Mouse (Mus musculus) liver, embryonic 14.5 days (tissue): Measurements from ENCODE around the gene Clp1. TPM values are rescaled to one million over a fixed set of nuclear protein-coding genes. Genes with fewer than 3 reads are reported as not detected.

Experiments used
- ATAC-seq: fragments of 200-750 bp; cut with Nextera tagmentation; 2 replicates; pipeline ENCODE4 v1.8.0; 2017; ENCODE audit warnings: moderate number of reproducible peaks, mild to moderate bottlenecking, moderate library complexity; ENCODE audit not compliant: insufficient read depth
- DNase-seq, 3 experiments: peaks; one replicate each; pipeline ENCODE4 v3.0.0-alpha.2; 2012 to 2013; ENCODE audit warnings: low read depth in 3 of 3, low spot score in 3 of 3
- H3K27ac ChIP-seq: fragments of 300-500 bp; sonication (generic); 2 replicates; pipeline ENCODE4 v1.5.1; 2014; ENCODE audit warnings: moderate library complexity, mild to moderate bottlenecking, control low read depth, inconsistent platforms
- H3K27me3 ChIP-seq: fragments of 300-500 bp; sonication (generic); 2 replicates; pipeline ENCODE4 v1.6.1; 2014; ENCODE audit warnings: mild to moderate bottlenecking, low read length, moderate library complexity; ENCODE audit not compliant: control insufficient read depth, insufficient read depth
- H3K36me3 ChIP-seq: fragments of 300-500 bp; sonication (generic); replicated peaks from 2 replicates; pipeline ENCODE4 v1.6.1; 2014; ENCODE audit warnings: low read depth; ENCODE audit not compliant: control insufficient read depth, insufficient read depth
- H3K4me1 ChIP-seq, 2 experiments: fragments of 200-500 bp in 1 of 2; fragments of 300-500 bp in 1 of 2; sonication (generic) in 1 of 2; replicated peaks; 2 replicates each; pipeline ENCODE4 v1.6.1; 2012 to 2014; ENCODE audit warnings: antibody characterized with exemption in 1 of 2, inconsistent platforms in 1 of 2, low read length in 1 of 2; ENCODE audit not compliant: control insufficient read depth in 2 of 2, insufficient read depth in 2 of 2
- H3K4me2 ChIP-seq: fragments of 300-500 bp; sonication (generic); 2 replicates; pipeline ENCODE4 v1.6.1; 2014; ENCODE audit warnings: low read depth, mild to moderate bottlenecking, control low read depth, moderate library complexity
- H3K4me3 ChIP-seq, 2 experiments: fragments of 200-500 bp in 1 of 2; fragments of 300-500 bp in 1 of 2; sonication (generic) in 1 of 2; 2 replicates each; pipeline ENCODE4 v1.5.1; 2012 to 2014; ENCODE audit warnings: low read depth in 2 of 2, low read length in 2 of 2, mild to moderate bottlenecking in 2 of 2, control low read depth in 1 of 2, inconsistent platforms in 1 of 2, moderate library complexity in 1 of 2; ENCODE audit not compliant: insufficient read depth in 1 of 2
- H3K9ac ChIP-seq: fragments of 300-500 bp; sonication (generic); replicated peaks from 2 replicates; pipeline ENCODE4 v1.6.1; 2014; ENCODE audit warnings: mild to moderate bottlenecking, control low read depth, moderate library complexity
- H3K9me3 ChIP-seq: fragments of 300-500 bp; sonication (generic); 2 replicates; pipeline ENCODE4 v1.6.1; 2016; ENCODE audit warnings: low read length, mixed read lengths; ENCODE audit not compliant: control insufficient read depth
- CTCF ChIP-seq: IDR thresholded peaks from 2 replicates; pipeline ENCODE4 v1.5.1; 2016; ENCODE audit warnings: antibody characterized with exemption, low read depth, control low read depth
- EP300 ChIP-seq: IDR thresholded peaks from 2 replicates; pipeline ENCODE4 v1.6.1; 2016; ENCODE audit warnings: antibody characterized with exemption, low read depth
- WGBS: fragments of 180-500 bp; shearing (Covaris S2); extraction: QIAGEN DNeasy Blood & Tissue Kit; methylation state at CpG from one replicate; pipeline ENCODE4 v1.1.7; 2014; ENCODE audit not compliant: insufficient replicate concordance; 5-methylcytosine and 5-hydroxymethylcytosine counted together
- polyA plus RNA-seq, 2 experiments: library from polyadenylated mRNA; depleted of rRNA in 1 of 2; stranded (reverse) in 1 of 2; unstranded in 1 of 2; fragments of >200 nt; fragmentation: Nextera tagmentation in 1 of 2; extraction: Ambion mirVana in 1 of 2; gene quantifications; 2 replicates each; pipeline versions ENCODE4 v1.2.1 to v1.2.3; 2012 to 2014

Gene Clp1
- polyA plus RNA-seq, 2 experiments = 27.5 to 50.9 TPM

DNA sequence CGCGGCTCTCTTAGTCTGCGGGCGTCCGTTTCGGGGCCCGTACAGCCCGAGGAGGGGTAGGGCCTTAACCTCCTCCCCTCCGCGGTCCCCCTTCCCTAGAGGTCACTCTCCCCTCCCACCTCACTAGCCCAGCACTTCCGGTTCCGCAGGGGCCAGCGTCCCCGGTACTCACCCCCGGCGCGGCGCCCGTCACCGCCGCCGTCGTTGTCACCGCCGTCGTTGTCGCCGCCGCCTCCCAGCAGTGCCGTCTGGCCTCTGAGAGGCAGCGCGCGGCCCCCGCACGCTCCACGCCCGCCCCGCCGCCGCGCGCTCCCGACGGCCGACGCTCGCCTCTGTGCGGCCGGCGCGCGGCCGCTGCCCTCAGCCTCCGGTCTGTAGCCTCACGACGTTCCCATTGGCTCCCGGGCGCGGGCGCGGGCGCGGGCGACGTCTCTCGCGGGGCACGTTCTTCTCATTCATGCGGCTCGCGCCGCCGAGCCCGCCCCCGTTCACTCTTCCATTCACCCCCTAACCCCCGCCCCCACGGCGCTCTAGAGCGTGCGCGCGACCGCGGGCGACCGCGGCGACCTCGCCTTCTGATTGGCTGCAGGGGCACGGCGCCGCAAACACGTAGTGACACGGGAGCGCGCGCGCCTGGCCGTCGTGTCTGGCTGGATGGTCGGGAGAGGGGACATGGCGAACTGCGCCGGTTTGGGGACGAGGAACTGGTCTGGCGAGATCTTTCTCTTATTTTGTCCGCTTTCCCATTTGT lies 12.2 kb downstream of the Clp1 start, which contains the start of gene Zdhhc5:
Zdhhc5 (minus strand) TSS at position 370 of the 751 bp plus-strand sequence.
- Histone ChIP-seq H3K9me3 (no peaks in the 10 kb centered on the region), H3K9ac (peak within 1 kb of the TSS; percentile 92), H3K36me3 (peaks cover 15% of the 10 kb centered on the region), H3K4me1 (peaks cover 13 to 20% of the 10 kb centered on the region in 2 experiments), H3K4me3 (peak within 1 kb of the TSS; percentile 77 to 99), H3K27ac (peak within 1 kb of the TSS; percentile 98), H3K27me3 (no peaks in the 10 kb centered on the region), H3K4me2 (peak within 1 kb of the TSS; percentile 87)
- under 1% methylated on average over 101 of the region's 107 CpGs for whole genome bisulfite sequencing
- ATAC-seq (peak; percentile 90), DNase-seq (peak; percentile 95 to 97 (median 96))
- TF ChIP-seq EP300 = no peak; the same call in 1 of the 2 replicates
- no peak for TF ChIP-seq CTCF

- Histone ChIP-seq H3K9ac (peak overlapping the region; percentile 92), H3K9me3 (no peaks in the 10 kb centered on the region), H3K4me3 (peak overlapping the region; percentile 77 to 99), H3K36me3 (peaks cover 19% of the 10 kb centered on the region), H3K4me1 (peaks cover 13 to 20% of the 10 kb centered on the region in 2 experiments), H3K4me2 (peak overlapping the region; percentile 87), H3K27me3 (no peaks in the 10 kb centered on the region), H3K27ac (peak overlapping the region; percentile 98)
- ATAC-seq = no peak
- WGBS = 0% methylated on average over 25 of the region's 26 CpGs
- TF ChIP-seq CTCF (no peak), EP300 (no peak)
- no peak for DNase-seq
Measured at GRCm38 (mm10) chr2:84714422-84714810, 12.7 kb downstream of the Clp1 start.

DNA sequence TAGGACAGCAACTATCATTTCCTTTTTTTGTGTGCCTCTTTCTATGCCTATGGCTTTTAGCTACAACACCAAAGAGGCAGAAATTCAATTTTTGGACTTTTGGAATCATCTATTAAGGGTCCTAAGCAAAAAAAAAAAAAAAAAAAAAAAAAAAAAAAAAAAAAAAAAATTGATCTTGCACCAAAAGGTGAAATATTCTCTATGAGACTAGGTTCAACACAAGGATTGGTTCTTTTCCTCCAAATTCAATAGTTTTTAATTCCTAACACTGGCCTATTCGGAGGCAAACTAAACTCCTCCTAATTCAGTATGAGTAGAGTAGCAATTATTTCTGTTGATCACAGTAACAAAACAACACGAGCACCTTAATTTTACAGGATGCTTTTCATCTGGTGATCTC lies 15.3 kb downstream of the Clp1 start:
- H3K4me2 ChIP-seq = peak overlapping the region; percentile 28; the same call in 1 of the 2 replicates

GRCm38 (mm10) chr2:84707523-84707922 lies 19.6 kb downstream of the Clp1 start:
- H3K9ac ChIP-seq = no peak overlapping the region
- H3K27ac ChIP-seq = no peak overlapping the region
- H3K4me3 ChIP-seq = no peak overlapping the region
- H3K9me3 ChIP-seq = no peaks in the 10 kb centered on the region
- peaks cover 5 to 6% of the 10 kb centered on the region in 2 experiments for H3K4me1 ChIP-seq
- peaks cover 55% of the 10 kb centered on the region for H3K36me3 ChIP-seq
- TF ChIP-seq EP300 (no peak), CTCF (no peak)
- H3K4me2 ChIP-seq = no peak overlapping the region
- H3K27me3 ChIP-seq = no peaks in the 10 kb centered on the region
- WGBS = 71% methylated on average over 1 of the region's 1 CpGs
- DNase-seq (no peak), ATAC-seq (no peak)

More for the DNA sequence above, 15.3 kb downstream of the Clp1 start:
- 78% methylated on average over 2 of the region's 2 CpGs for WGBS
- H3K9me3 ChIP-seq = no peaks in the 10 kb centered on the region
- H3K27ac ChIP-seq = no peak overlapping the region
- DNase-seq = no peak
- peaks cover 41% of the 10 kb centered on the region for H3K36me3 ChIP-seq
- H3K4me3 ChIP-seq = no peak overlapping the region
- ATAC-seq = no peak
- H3K9ac ChIP-seq = no peak overlapping the region
- peaks cover 7 to 10% of the 10 kb centered on the region in 2 experiments for H3K4me1 ChIP-seq
- no peaks in the 10 kb centered on the region for H3K27me3 ChIP-seq
- TF ChIP-seq EP300 (no peak), CTCF (no peak)

GRCm38 (mm10) chr2:84705295-84705694 lies 21.9 kb downstream of the Clp1 start:
- ATAC-seq = no peak
- Histone ChIP-seq H3K4me1 (peaks cover 5 to 6% of the 10 kb centered on the region in 2 experiments), H3K27ac (no peak overlapping the region), H3K9ac (no peak overlapping the region), H3K4me2 (no peak overlapping the region), H3K4me3 (no peak overlapping the region), H3K27me3 (no peaks in the 10 kb centered on the region), H3K9me3 (no peaks in the 10 kb centered on the region), H3K36me3 (peaks cover 53% of the 10 kb centered on the region)
- 67% methylated on average over 1 of the region's 1 CpGs for WGBS
- no peak for TF ChIP-seq CTCF
- TF ChIP-seq EP300 = no peak
- no peak for DNase-seq
